Mouse (Mus musculus) ES-Bruce4 (cell line): Measurements from ENCODE around the gene Cnot3.

Experiments
- CTCF ChIP-seq: IDR thresholded peaks from one replicate; pipeline ENCODE4 v1.8.1; 2011; ENCODE audit warnings: low read depth, low read length
- EP300 ChIP-seq: IDR thresholded peaks from 2 replicates; pipeline ENCODE4 v1.6.1; 2011; ENCODE audit warnings: low read depth, low read length; ENCODE audit not compliant: insufficient read depth
- POLR2A ChIP-seq: IDR thresholded peaks from one replicate; pipeline ENCODE4 v1.8.1; 2011; ENCODE audit warnings: low read length; ENCODE audit not compliant: insufficient read depth

DNA sequence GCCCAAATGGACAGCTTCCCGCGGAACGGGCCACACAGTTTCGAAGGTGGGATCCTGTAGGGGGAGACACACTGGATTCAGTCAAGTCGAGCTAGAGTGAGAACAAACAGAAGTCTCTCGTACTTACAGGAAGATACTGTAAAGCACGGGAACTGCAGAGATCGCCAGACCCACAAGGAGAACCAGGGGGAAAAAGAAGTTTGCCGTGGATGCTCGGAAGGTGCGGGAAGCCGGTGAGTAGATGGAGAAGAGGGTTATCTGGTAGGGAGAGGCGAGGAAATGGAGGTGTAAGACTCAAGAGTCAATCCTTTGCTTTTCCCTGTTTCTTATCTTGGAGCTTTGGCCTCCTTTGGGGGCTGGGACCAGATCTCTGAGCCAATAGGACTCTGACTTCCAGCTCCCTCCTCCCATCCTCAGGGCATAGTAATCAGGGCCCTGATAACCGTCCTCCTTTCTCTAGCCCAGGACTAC is 21.9 kb downstream of the Cnot3 start:
- TF ChIP-seq EP300: no peak
- no peak for TF ChIP-seq CTCF
- no peak for TF ChIP-seq POLR2A
